8 mouse cellular contexts compared by ENCODE assay signal in the genomic region with DNA sequence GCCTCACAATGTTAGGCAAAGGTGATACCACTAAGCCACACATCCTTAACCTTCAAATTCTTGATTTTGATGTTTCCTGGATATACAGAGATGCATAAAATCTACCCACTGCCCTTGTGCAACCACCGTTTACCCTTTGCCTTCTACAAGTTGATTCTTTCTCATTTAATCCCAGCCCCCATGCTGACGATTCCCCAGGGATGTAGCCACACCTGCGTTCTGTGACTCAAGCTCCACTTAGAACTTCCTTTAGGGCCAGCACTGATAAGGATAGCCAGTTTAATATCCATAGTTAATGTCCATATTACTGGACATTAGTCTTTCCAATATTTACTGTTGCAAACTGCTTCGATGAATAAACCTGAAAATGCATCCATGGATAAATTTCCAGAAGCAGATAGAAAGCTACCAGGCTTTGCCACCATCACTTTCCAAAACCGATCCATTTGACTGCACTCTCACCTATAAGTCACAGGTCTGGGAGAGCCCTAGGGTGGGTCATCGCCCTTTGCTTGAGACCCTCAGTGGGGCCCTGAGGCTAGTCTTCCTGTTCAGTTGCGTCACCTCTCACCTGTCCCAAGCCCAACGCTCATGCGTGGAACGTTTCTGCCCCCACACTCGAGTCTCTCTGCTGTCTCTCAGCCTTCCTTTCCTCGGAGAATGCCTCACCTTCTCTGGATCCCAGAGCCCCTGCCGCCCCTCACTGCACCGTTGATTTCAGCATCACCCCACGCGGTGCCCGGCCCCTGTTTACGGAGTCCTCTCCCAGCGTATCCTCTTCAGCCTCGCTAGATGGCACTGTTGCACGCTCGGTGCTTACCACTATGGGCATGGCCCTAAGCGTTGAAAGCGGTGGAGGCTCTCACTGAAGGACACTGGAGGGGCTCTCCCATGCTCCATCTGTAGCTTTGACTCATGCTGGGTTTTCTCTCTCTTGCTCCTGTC. TPM values are rescaled to one million over a fixed set of nuclear protein-coding genes. Genes with fewer than 3 reads are reported as not detected.
DNase-seq lines count a peak whose midpoint lies in the region; ATAC-seq and TF ChIP-seq lines count a peak whose summit lies in the region.

No protein-coding gene starts in this region.

- peak; percentile 91 for DNase-seq in 3T3-L1 (ENCODE audit: low read depth, low spot score)
- peak; percentile 81 for DNase-seq in adrenal gland, postnatal 10 days
- DNase-seq in embryo, embryonic 9.5 days (ENCODE audit: extremely low spot score) = peak; percentile 82
- DNase-seq in midbrain, embryonic 14.5 days = peak; percentile 95
- DNase-seq in spleen, postnatal 10 days (ENCODE audit: low spot score in 2 of 2) = peak; percentile 72 to 87

- peak overlapping the region; percentile 99 for H3K4me2 ChIP-seq in intestine, postnatal 0 days (replicated peaks; ENCODE audit: low read depth)
- peak overlapping the region; percentile 91 for H3K4me2 ChIP-seq in limb, embryonic 12.5 days
- H3K4me2 ChIP-seq in midbrain, embryonic 14.5 days (ENCODE audit: low read length) = peak overlapping the region; percentile 99

- peak overlapping the region; percentile 76 for H3K4me3 ChIP-seq in intestine, postnatal 0 days (ENCODE audit: low read depth, low read length)
- peak overlapping the region; percentile 77 for H3K4me3 ChIP-seq in limb, embryonic 12.5 days (replicated peaks)
- H3K4me3 ChIP-seq in midbrain, embryonic 14.5 days (replicated peaks; ENCODE audit: low read depth, low read length) = peak overlapping the region; percentile 67

- TF ChIP-seq CTCF in intestine, postnatal 0 days (IDR thresholded peaks at IDR 0.05; ENCODE audit: low read depth) = peak; percentile 98

- peaks cover 5% of the 10 kb centered on the region; the same call in 1 of the 2 replicates for H3K4me1 ChIP-seq in intestine, postnatal 0 days (replicated peaks; ENCODE audit: control insufficient read depth, insufficient read depth, low read length)
- H3K4me1 ChIP-seq in limb, embryonic 12.5 days (replicated peaks) = peaks cover 18% of the 10 kb centered on the region
- H3K4me1 ChIP-seq in midbrain, embryonic 14.5 days (ENCODE audit: control insufficient read depth, insufficient read depth, low read length) = 0 out of 2 replicates have a peak, but pooled peaks cover 7% of the 10 kb centered on the region

- H3K36me3 ChIP-seq in intestine, postnatal 0 days (ENCODE audit: control insufficient read depth, insufficient read depth) = no peaks in the 10 kb centered on the region
- peaks cover 7% of the 10 kb centered on the region; the same call in 1 of the 2 replicates for H3K36me3 ChIP-seq in limb, embryonic 12.5 days
- no peaks in the 10 kb centered on the region for H3K36me3 ChIP-seq in midbrain, embryonic 14.5 days (ENCODE audit: control insufficient read depth, insufficient read depth, low read length)

- H3K9me3 ChIP-seq in intestine, postnatal 0 days (ENCODE audit: control insufficient read depth) = no peaks in the 10 kb centered on the region
- no peaks in the 10 kb centered on the region for H3K9me3 ChIP-seq in limb, embryonic 12.5 days
- no peaks in the 10 kb centered on the region for H3K9me3 ChIP-seq in midbrain, embryonic 14.5 days (ENCODE audit: control insufficient read depth, low read length)

- peak; percentile 85 for ATAC-seq in granulocyte monocyte progenitor cell, adult 5-6 weeks (replicated peaks; ENCODE audit: poor library complexity, severe bottlenecking)
- ATAC-seq in intestine, postnatal 0 days = peak; percentile 56
- ATAC-seq in limb, embryonic 12.5 days (ENCODE audit: insufficient number of reproducible peaks, insufficient read depth, low FRiP score, low TSS enrichment, low read depth) = peak; percentile 70
- peak; percentile 78 for ATAC-seq in midbrain, embryonic 14.5 days (ENCODE audit: low FRiP score, low TSS enrichment)

- H3K27ac ChIP-seq in intestine, postnatal 0 days (ENCODE audit: low read depth, low read length) = no peak overlapping the region
- H3K27ac ChIP-seq in limb, embryonic 12.5 days = no peak overlapping the region
- peak overlapping the region; percentile 54; the same call in 1 of the 2 replicates for H3K27ac ChIP-seq in midbrain, embryonic 14.5 days (replicated peaks; ENCODE audit: low read depth, low read length)

- WGBS in intestine, postnatal 0 days = 4% methylated on average over 24 of the region's 24 CpGs
- WGBS in limb, embryonic 12.5 days = 6% methylated on average over 24 of the region's 24 CpGs
- WGBS in midbrain, embryonic 14.5 days = 5% methylated on average over 24 of the region's 24 CpGs

- H3K27me3 ChIP-seq in intestine, postnatal 0 days (replicated peaks; ENCODE audit: control insufficient read depth, insufficient read depth, low read length) = no peaks in the 10 kb centered on the region
- H3K27me3 ChIP-seq in limb, embryonic 12.5 days = no peaks in the 10 kb centered on the region
- no peaks in the 10 kb centered on the region for H3K27me3 ChIP-seq in midbrain, embryonic 14.5 days (ENCODE audit: control insufficient read depth, insufficient read depth, low read length)

- H3K9ac ChIP-seq in intestine, postnatal 0 days (ENCODE audit: low read depth, low read length) = no peak overlapping the region
- H3K9ac ChIP-seq in limb, embryonic 12.5 days (replicated peaks) = peak overlapping the region; percentile 78
- H3K9ac ChIP-seq in midbrain, embryonic 14.5 days (replicated peaks; ENCODE audit: low read length) = peak overlapping the region; percentile 49

RNA-seq across cellular contexts. Expression of a gene that starts 1.1 kb away (rescaled TPM):
- total RNA-seq in adrenal gland, postnatal 10 days (2021) = 10 to 100 TPM; 21.5 to 38.3 TPM
- total RNA-seq in granulocyte monocyte progenitor cell, adult 5-6 weeks (2014; fragmentation: Nextera tagmentation) = 32.7 and 46.7 TPM in 2 replicates
- total RNA-seq in granulocyte monocyte progenitor cell, adult 5-6 weeks (2017) = 146 and 173 TPM in 2 replicates
- 14.8 and 16.2 TPM in 2 replicates for polyA plus RNA-seq in intestine, postnatal 0 days (2015; fragmentation: Nextera tagmentation; extraction: Ambion mirVana)
- polyA plus RNA-seq in limb, embryonic 12.5 days (2016; fragmentation: Nextera tagmentation; extraction: Ambion mirVana) = 121 TPM in 2 replicates
- polyA plus RNA-seq in midbrain, embryonic 14.5 days (2014; fragmentation: Nextera tagmentation; extraction: Ambion mirVana) = 9.6 and 26.3 TPM in 2 replicates

RNA-seq across cellular contexts. Expression of a gene that starts 33.3 kb away (rescaled TPM):
- total RNA-seq in adrenal gland, postnatal 10 days (2021) = 1,000 to 10,000 TPM; 2,187 to 2,232 TPM
- 3,366 and 4,270 TPM in 2 replicates for total RNA-seq in granulocyte monocyte progenitor cell, adult 5-6 weeks (2014; fragmentation: Nextera tagmentation)
- 4,896 and 5,913 TPM in 2 replicates for total RNA-seq in granulocyte monocyte progenitor cell, adult 5-6 weeks (2017)
- polyA plus RNA-seq in intestine, postnatal 0 days (2015; fragmentation: Nextera tagmentation; extraction: Ambion mirVana) = 1,118 and 1,197 TPM in 2 replicates
- 1,045 and 1,109 TPM in 2 replicates for polyA plus RNA-seq in limb, embryonic 12.5 days (2016; fragmentation: Nextera tagmentation; extraction: Ambion mirVana)
- polyA plus RNA-seq in midbrain, embryonic 14.5 days (2014; fragmentation: Nextera tagmentation; extraction: Ambion mirVana) = 935 and 1,231 TPM in 2 replicates
